Comparison of ENCODE assay signal across 20 mouse cellular contexts in the genomic region with DNA sequence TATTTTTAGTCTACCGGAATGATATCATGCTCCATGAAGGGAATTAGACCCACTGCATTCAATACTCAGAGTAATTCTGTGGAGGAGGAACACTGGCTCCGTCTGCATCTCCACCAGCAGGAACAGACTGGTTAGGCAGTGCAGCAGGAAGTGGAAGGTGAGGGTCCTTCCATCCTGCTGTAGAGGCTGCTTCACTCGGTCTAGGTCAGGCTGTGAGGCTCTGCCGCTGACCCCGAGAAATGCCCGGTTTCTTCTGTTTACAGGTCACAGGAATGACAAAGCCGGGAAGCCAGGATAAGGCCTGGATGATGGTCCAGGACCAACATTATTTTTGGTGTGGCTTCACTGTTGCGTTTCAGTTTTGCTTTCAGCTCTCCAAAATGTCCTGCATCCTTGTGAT.
A peak's percentile ranks its signal among the peaks of the same experiment; 100 is the strongest.
DNase-seq lines count a peak whose midpoint lies in the region; ATAC-seq and TF ChIP-seq lines count a peak whose summit lies in the region.
"Had no signal": no experiment of that assay in that cellular context is flagged by ENCODE, and none has a peak within 500 bp of the region (broad histone marks: within the 10 kb centered on the region; RNA-seq: fewer than 3 reads in every experiment).

No protein-coding gene starts in this region.

- no peak for ATAC-seq in forebrain, embryonic 11.5 days (replicated peaks; ENCODE audit: low FRiP score)
- ATAC-seq in forebrain, embryonic 15.5 days (replicated peaks) = no peak
- ATAC-seq in hindbrain, embryonic 12.5 days (ENCODE audit: low FRiP score) = no peak
- ATAC-seq in midbrain, embryonic 13.5 days = no peak
- ATAC-seq in midbrain, postnatal 0 days (ENCODE audit: low FRiP score) = no peak

- no peak overlapping the region for H3K9ac ChIP-seq in forebrain, embryonic 11.5 days (ENCODE audit: low read length)
- no peak overlapping the region for H3K9ac ChIP-seq in forebrain, embryonic 15.5 days (replicated peaks)
- no peak overlapping the region for H3K9ac ChIP-seq in hindbrain, embryonic 12.5 days
- H3K9ac ChIP-seq in midbrain, embryonic 13.5 days (replicated peaks) = 0 out of 2 replicates have a peak overlapping the region, but pooled peaks have one; percentile 23
- H3K9ac ChIP-seq in midbrain, postnatal 0 days (replicated peaks; ENCODE audit: low read length, poor library complexity, severe bottlenecking) = no peak overlapping the region
- H3K9ac ChIP-seq: embryonic facial prominence, embryonic 15.5 days; heart, embryonic 13.5 days; hindbrain, embryonic 14.5 days had no signal

- H3K4me2 ChIP-seq in forebrain, embryonic 11.5 days (ENCODE audit: low read depth, low read length, severe bottlenecking) = no peak overlapping the region
- H3K4me2 ChIP-seq in forebrain, embryonic 15.5 days (replicated peaks) = no peak overlapping the region
- no peak overlapping the region for H3K4me2 ChIP-seq in hindbrain, embryonic 12.5 days (replicated peaks)
- H3K4me2 ChIP-seq in midbrain, embryonic 13.5 days (replicated peaks) = no peak overlapping the region
- H3K4me2 ChIP-seq in midbrain, postnatal 0 days (ENCODE audit: low read depth, low read length, poor library complexity, severe bottlenecking) = no peak overlapping the region
- H3K4me2 ChIP-seq: embryonic facial prominence, embryonic 15.5 days; heart, embryonic 13.5 days; hindbrain, embryonic 14.5 days had no signal

- no peaks in the 10 kb centered on the region for H3K9me3 ChIP-seq in forebrain, embryonic 11.5 days (ENCODE audit: control insufficient read depth, low read length)
- H3K9me3 ChIP-seq in forebrain, embryonic 15.5 days = no peaks in the 10 kb centered on the region
- H3K9me3 ChIP-seq in hindbrain, embryonic 10.5 days = no peaks in the 10 kb centered on the region
- H3K9me3 ChIP-seq in hindbrain, embryonic 12.5 days (replicated peaks) = no peaks in the 10 kb centered on the region
- H3K9me3 ChIP-seq in midbrain, embryonic 13.5 days = no peaks in the 10 kb centered on the region
- H3K9me3 ChIP-seq in midbrain, postnatal 0 days (ENCODE audit: low read length) = no peaks in the 10 kb centered on the region
- H3K9me3 ChIP-seq: embryonic facial prominence, embryonic 15.5 days; heart, embryonic 13.5 days had no signal

- peak; percentile 54 for DNase-seq in forebrain, embryonic 11.5 days (ENCODE audit: low spot score)
- no peak for DNase-seq in hindbrain, embryonic 10.5 days (ENCODE audit: low spot score)
- peak; percentile 12 for DNase-seq in lung, postnatal 36 days
- DNase-seq in lung, postnatal 25 days (ENCODE audit: low spot score) = no peak
- no peak for DNase-seq in midbrain, postnatal 0 days (ENCODE audit: low spot score)
- DNase-seq: adrenal gland, postnatal 10 days; cerebellum, adult 11 months; cerebellum, adult 8-10 months; cerebellum, postnatal 14 days; embryo, embryonic 11 days; gastrocnemius, adult 2 months; gastrocnemius, postnatal 25 days; heart, postnatal 4 days had no signal

- peaks cover 23% of the 10 kb centered on the region for H3K4me1 ChIP-seq in forebrain, embryonic 11.5 days (replicated peaks; ENCODE audit: control insufficient read depth, insufficient read depth, low read length)
- H3K4me1 ChIP-seq in forebrain, embryonic 15.5 days = peaks cover 52% of the 10 kb centered on the region
- H3K4me1 ChIP-seq in hindbrain, embryonic 10.5 days (replicated peaks) = peaks cover 47% of the 10 kb centered on the region
- peaks cover 32% of the 10 kb centered on the region for H3K4me1 ChIP-seq in hindbrain, embryonic 12.5 days
- H3K4me1 ChIP-seq in midbrain, embryonic 13.5 days (replicated peaks) = peaks cover 57% of the 10 kb centered on the region
- H3K4me1 ChIP-seq in midbrain, postnatal 0 days (ENCODE audit: insufficient read depth, low read length) = no peaks in the 10 kb centered on the region

- peak overlapping the region; percentile 67 for H3K27ac ChIP-seq in forebrain, embryonic 11.5 days (ENCODE audit: low read depth, low read length)
- H3K27ac ChIP-seq in forebrain, embryonic 15.5 days (replicated peaks) = no peak overlapping the region
- peak overlapping the region; percentile 14 for H3K27ac ChIP-seq in hindbrain, embryonic 10.5 days
- no peak overlapping the region for H3K27ac ChIP-seq in hindbrain, embryonic 12.5 days
- H3K27ac ChIP-seq in midbrain, embryonic 13.5 days = 0 out of 2 replicates have a peak overlapping the region, but pooled peaks have one; percentile 32
- no peak overlapping the region for H3K27ac ChIP-seq in midbrain, postnatal 0 days (ENCODE audit: low read depth, low read length)
- H3K27ac ChIP-seq: embryonic facial prominence, embryonic 15.5 days; gastrocnemius, adult 2 months; heart, embryonic 13.5 days; hindbrain, embryonic 14.5 days had no signal

- WGBS in forebrain, embryonic 11.5 days = 53% methylated on average over 8 of the region's 8 CpGs
- 51% methylated on average over 8 of the region's 8 CpGs for WGBS in forebrain, embryonic 15.5 days
- 61% methylated on average over 8 of the region's 8 CpGs for WGBS in hindbrain, embryonic 10.5 days
- WGBS in hindbrain, embryonic 12.5 days = 60% methylated on average over 8 of the region's 8 CpGs
- WGBS in midbrain, embryonic 13.5 days = 53% methylated on average over 8 of the region's 8 CpGs
- 64% methylated on average over 8 of the region's 8 CpGs for WGBS in midbrain, postnatal 0 days

- no peak for TF ChIP-seq CTCF in midbrain, postnatal 0 days (IDR thresholded peaks at IDR 0.05)

- H3K36me3 ChIP-seq in forebrain, embryonic 11.5 days (ENCODE audit: control insufficient read depth, insufficient read depth, low read length) = no peaks in the 10 kb centered on the region
- H3K36me3 ChIP-seq in forebrain, embryonic 15.5 days = no peaks in the 10 kb centered on the region
- no peaks in the 10 kb centered on the region for H3K36me3 ChIP-seq in hindbrain, embryonic 10.5 days
- H3K36me3 ChIP-seq in hindbrain, embryonic 12.5 days = no peaks in the 10 kb centered on the region
- no peaks in the 10 kb centered on the region for H3K36me3 ChIP-seq in midbrain, embryonic 13.5 days
- H3K36me3 ChIP-seq in midbrain, postnatal 0 days (ENCODE audit: insufficient read depth, low read length) = no peaks in the 10 kb centered on the region
- H3K36me3 ChIP-seq: embryonic facial prominence, embryonic 15.5 days had no signal

- no peaks in the 10 kb centered on the region for H3K27me3 ChIP-seq in forebrain, embryonic 11.5 days (ENCODE audit: control insufficient read depth, insufficient read depth, low read length)
- H3K27me3 ChIP-seq in forebrain, embryonic 15.5 days = no peaks in the 10 kb centered on the region
- H3K27me3 ChIP-seq in hindbrain, embryonic 10.5 days (ENCODE audit: insufficient read depth, poor library complexity, severe bottlenecking) = no peaks in the 10 kb centered on the region; the same call in 1 of the 2 replicates
- peaks cover 14% of the 10 kb centered on the region; the same call in 1 of the 2 replicates for H3K27me3 ChIP-seq in hindbrain, embryonic 12.5 days
- peaks cover 6% of the 10 kb centered on the region for H3K27me3 ChIP-seq in midbrain, embryonic 13.5 days
- H3K27me3 ChIP-seq in midbrain, postnatal 0 days (ENCODE audit: insufficient read depth, low read length) = no peaks in the 10 kb centered on the region
- H3K27me3 ChIP-seq: embryonic facial prominence, embryonic 15.5 days; heart, embryonic 13.5 days had no signal

- H3K4me3 ChIP-seq in forebrain, embryonic 11.5 days (ENCODE audit: low read depth, low read length) = no peak overlapping the region
- H3K4me3 ChIP-seq in forebrain, embryonic 15.5 days = no peak overlapping the region
- no peak overlapping the region for H3K4me3 ChIP-seq in hindbrain, embryonic 10.5 days
- no peak overlapping the region for H3K4me3 ChIP-seq in hindbrain, embryonic 12.5 days
- no peak overlapping the region for H3K4me3 ChIP-seq in midbrain, embryonic 13.5 days (replicated peaks)
- no peak overlapping the region for H3K4me3 ChIP-seq in midbrain, postnatal 0 days (ENCODE audit: low read depth, low read length)
- H3K4me3 ChIP-seq: embryonic facial prominence, embryonic 15.5 days; erythroblast, embryonic 14.5 days; gastrocnemius, adult 2 months; heart, embryonic 13.5 days had no signal

Comparison
In these comparisons a context has a peak if more than half of its experiments do, and no peak if none do; other contexts are left out.
1. DNase-seq: peak in forebrain, embryonic 11.5 days (single experiment) and lung, postnatal 36 days (single experiment); none in hindbrain, embryonic 10.5 days (single experiment), lung, postnatal 25 days (single experiment) and midbrain, postnatal 0 days (single experiment).
2. H3K27ac ChIP-seq: peak in forebrain, embryonic 11.5 days (single experiment), hindbrain, embryonic 10.5 days (single experiment) and midbrain, embryonic 13.5 days (single experiment); none in forebrain, embryonic 15.5 days (single experiment), hindbrain, embryonic 12.5 days (single experiment) and midbrain, postnatal 0 days (single experiment).